Mouse (Mus musculus) embryonic facial prominence, embryonic 12.5 days (tissue): ENCODE results near the gene Apol8. TPM values are rescaled to one million over a fixed set of nuclear protein-coding genes. Genes with fewer than 3 reads are reported as not detected.

ENCODE experiments used
- ATAC-seq: fragments of 200-750 bp; cut with Nextera tagmentation; 2 replicates; pipeline ENCODE4 v1.8.0; 2017; ENCODE audit not compliant: insufficient number of reproducible peaks, insufficient read depth, low FRiP score, low TSS enrichment
- H3K27ac ChIP-seq: fragments of 300-500 bp; sonication (generic); 2 replicates; pipeline ENCODE4 v1.5.1; 2016; ENCODE audit warnings: mild to moderate bottlenecking
- H3K27me3 ChIP-seq: fragments of 300-500 bp; sonication (generic); 2 replicates; pipeline ENCODE4 v1.6.1; 2016; ENCODE audit warnings: mild to moderate bottlenecking, moderate library complexity
- H3K36me3 ChIP-seq: fragments of 300-500 bp; sonication (generic); 2 replicates; pipeline ENCODE4 v1.6.1; 2016; ENCODE audit warnings: mild to moderate bottlenecking
- H3K4me1 ChIP-seq: fragments of 300-500 bp; sonication (generic); 2 replicates; pipeline ENCODE4 v1.6.1; 2016
- H3K4me2 ChIP-seq: fragments of 300-500 bp; sonication (generic); replicated peaks from 2 replicates; pipeline ENCODE4 v1.6.1; 2016; ENCODE audit warnings: mild to moderate bottlenecking, moderate library complexity
- H3K4me3 ChIP-seq: fragments of 300-500 bp; sonication (generic); 2 replicates; pipeline ENCODE4 v1.5.1; 2016; ENCODE audit warnings: mild to moderate bottlenecking
- H3K9ac ChIP-seq: fragments of 300-500 bp; sonication (generic); 2 replicates; pipeline ENCODE4 v1.6.1; 2016; ENCODE audit warnings: mild to moderate bottlenecking, moderate library complexity
- H3K9me3 ChIP-seq: fragments of 300-500 bp; sonication (generic); 2 replicates; pipeline ENCODE4 v1.6.1; 2016; ENCODE audit warnings: mild to moderate bottlenecking, moderate library complexity
- WGBS: fragments of 180-500 bp; shearing (Covaris S2); methylation state at CpG from one replicate; pipeline ENCODE4 v1.1.7; 2016; 5-methylcytosine and 5-hydroxymethylcytosine counted together
- polyA plus RNA-seq: library from polyadenylated mRNA; unstranded; fragments of >200 nt; fragmentation: Nextera tagmentation; extraction: Ambion mirVana; gene quantifications from 2 replicates; pipeline ENCODE4 v1.2.1, GENCODE M21; 2016

Gene Apol8
- polyA plus RNA-seq, 1 experiment from 2014 or later, result 0.24 TPM

GRCm38 (mm10) chr15:77761561-77762380 lies 5.0 kb upstream of the Apol8 start:
- no peak overlapping the region; the same call in 1 of the 2 replicates for H3K9ac ChIP-seq
- H3K4me3 ChIP-seq, result no peak overlapping the region
- peaks cover 66% of the 10 kb centered on the region for H3K36me3 ChIP-seq
- H3K4me1 ChIP-seq, result no peaks in the 10 kb centered on the region
- H3K27ac ChIP-seq, result no peak overlapping the region
- H3K4me2 ChIP-seq, result no peak overlapping the region
- H3K27me3 ChIP-seq, result no peaks in the 10 kb centered on the region
- no peaks in the 10 kb centered on the region for H3K9me3 ChIP-seq
- WGBS, result 81% methylated on average over 22 of the region's 22 CpGs
- no peak for ATAC-seq

- Histone ChIP-seq H3K27ac (no peak overlapping the region), H3K27me3 (no peaks in the 10 kb centered on the region), H3K4me2 (no peak overlapping the region), H3K4me3 (no peak overlapping the region), H3K4me1 (no peaks in the 10 kb centered on the region), H3K9ac (no peak overlapping the region; the same call in 1 of the 2 replicates), H3K9me3 (no peaks in the 10 kb centered on the region), H3K36me3 (peaks cover 59% of the 10 kb centered on the region)
- ATAC-seq, result no peak
- WGBS, result 99% methylated on average over 7 of the region's 7 CpGs
These were observed 4.3 kb upstream of the Apol8 start for GRCm38 (mm10) chr15:77761083-77761482.

- WGBS, result 93% methylated on average over 9 of the region's 16 CpGs
- no peak for ATAC-seq
- H3K9ac ChIP-seq, result no peak overlapping the region
- no peaks in the 10 kb centered on the region for H3K4me1 ChIP-seq
- H3K4me3 ChIP-seq, result no peak overlapping the region
- peaks cover 48% of the 10 kb centered on the region for H3K36me3 ChIP-seq
- no peaks in the 10 kb centered on the region for H3K9me3 ChIP-seq
- no peaks in the 10 kb centered on the region for H3K27me3 ChIP-seq
- H3K27ac ChIP-seq, result no peak overlapping the region
- H3K4me2 ChIP-seq, result no peak overlapping the region
These were observed 3.2 kb upstream of the Apol8 start for GRCm38 (mm10) chr15:77760037-77760436.

DNA sequence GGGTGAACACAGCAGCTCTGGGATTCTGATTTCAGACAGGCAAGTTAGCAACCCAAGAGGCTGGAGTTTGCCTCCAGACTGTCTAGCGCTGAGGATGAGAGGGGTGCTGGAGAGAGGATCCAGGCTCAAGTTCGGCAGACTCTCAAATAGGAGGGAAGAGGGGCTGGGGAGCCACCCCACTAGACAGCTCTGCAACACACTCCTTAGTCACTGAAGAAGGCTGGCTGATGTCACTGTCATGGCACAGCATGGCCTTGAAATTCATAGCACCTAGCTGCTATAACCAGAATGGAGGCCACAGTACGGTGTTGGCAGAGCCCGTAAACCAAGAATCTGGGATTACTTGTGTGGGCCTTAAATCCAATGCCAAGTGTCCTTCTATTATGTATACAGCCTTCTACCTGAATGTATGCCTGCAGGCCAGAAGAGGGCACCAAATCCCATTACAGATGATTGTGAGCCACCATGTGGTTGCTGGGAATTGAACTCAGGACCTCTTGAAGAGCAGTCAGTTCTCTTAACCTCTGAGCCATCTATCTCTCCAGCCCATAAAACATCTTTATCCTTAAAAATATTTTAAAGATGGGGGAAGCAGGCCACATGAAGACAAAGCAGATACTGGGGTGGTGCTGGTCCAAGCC lies 903 bp upstream of the Apol8 start:
- H3K4me2 ChIP-seq, result no peak overlapping the region
- H3K9me3 ChIP-seq, result no peaks in the 10 kb centered on the region
- no peak for ATAC-seq
- no peak overlapping the region for H3K4me3 ChIP-seq
- no peak overlapping the region for H3K9ac ChIP-seq
- H3K27me3 ChIP-seq, result no peaks in the 10 kb centered on the region
- no peak overlapping the region for H3K27ac ChIP-seq
- H3K4me1 ChIP-seq, result no peaks in the 10 kb centered on the region
- H3K36me3 ChIP-seq, result peaks cover 26% of the 10 kb centered on the region
- 82% methylated on average over 4 of the region's 4 CpGs for WGBS

- H3K27me3 ChIP-seq, result no peaks in the 10 kb centered on the region
- H3K9me3 ChIP-seq, result no peaks in the 10 kb centered on the region
- 63% methylated on average over 2 of the region's 2 CpGs for WGBS
- no peak overlapping the region for H3K9ac ChIP-seq
- no peak overlapping the region for H3K4me3 ChIP-seq
- no peaks in the 10 kb centered on the region for H3K4me1 ChIP-seq
- no peak for ATAC-seq
- peaks cover 10% of the 10 kb centered on the region for H3K36me3 ChIP-seq
- no peak overlapping the region for H3K4me2 ChIP-seq
- no peak overlapping the region for H3K27ac ChIP-seq
These were observed 722 bp downstream of the Apol8 start for GRCm38 (mm10) chr15:77756081-77756480.

- no peak overlapping the region for H3K4me3 ChIP-seq
- H3K9me3 ChIP-seq, result no peaks in the 10 kb centered on the region
- H3K27ac ChIP-seq, result no peak overlapping the region
- WGBS, result 100% methylated on average over 1 of the region's 2 CpGs
- H3K36me3 ChIP-seq, result 0 out of 2 replicates have a peak, but pooled peaks cover 3% of the 10 kb centered on the region
- H3K9ac ChIP-seq, result no peak overlapping the region
- no peak for ATAC-seq
- H3K4me1 ChIP-seq, result no peaks in the 10 kb centered on the region
- H3K27me3 ChIP-seq, result no peaks in the 10 kb centered on the region
- H3K4me2 ChIP-seq, result no peak overlapping the region
These were observed 1.7 kb downstream of the Apol8 start for GRCm38 (mm10) chr15:77755132-77755531.

GRCm38 (mm10) chr15:77752443-77752842 lies 4.4 kb downstream of the Apol8 start:
- Histone ChIP-seq H3K27me3 (no peaks in the 10 kb centered on the region), H3K4me2 (no peak overlapping the region), H3K4me3 (no peak overlapping the region), H3K36me3 (no peaks in the 10 kb centered on the region), H3K27ac (no peak overlapping the region), H3K9me3 (no peaks in the 10 kb centered on the region), H3K9ac (no peak overlapping the region), H3K4me1 (no peaks in the 10 kb centered on the region)
- ATAC-seq, result no peak
- WGBS, result 68% methylated on average over 11 of the region's 11 CpGs

- Histone ChIP-seq H3K4me2 (no peak overlapping the region), H3K9me3 (no peaks in the 10 kb centered on the region), H3K27ac (no peak overlapping the region), H3K36me3 (no peaks in the 10 kb centered on the region), H3K4me1 (no peaks in the 10 kb centered on the region), H3K4me3 (no peak overlapping the region), H3K27me3 (no peaks in the 10 kb centered on the region), H3K9ac (no peak overlapping the region)
- WGBS, result 35% methylated on average over 1 of the region's 1 CpGs
- ATAC-seq, result no peak
These were observed 6.3 kb downstream of the Apol8 start for GRCm38 (mm10) chr15:77750461-77750860.

DNA sequence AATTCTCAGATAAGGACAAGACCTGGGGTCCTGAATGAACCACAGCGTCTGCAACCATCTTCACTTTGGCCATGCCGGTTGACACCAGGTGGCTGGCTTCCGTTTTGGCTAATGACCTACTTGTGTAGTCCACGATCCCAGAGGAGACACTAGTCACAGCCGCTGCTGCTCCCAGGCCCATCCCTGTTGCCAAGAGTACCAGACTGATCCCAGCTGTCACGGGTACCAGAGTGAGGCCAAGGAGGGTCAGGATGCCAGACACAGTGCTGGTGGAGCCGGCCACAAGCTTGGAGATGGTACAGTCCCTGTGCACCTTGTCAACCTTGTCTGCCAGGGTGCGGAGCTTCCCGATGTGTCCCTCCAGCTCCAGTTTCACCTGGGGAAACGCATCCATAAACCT lies 7.1 kb downstream of the Apol8 start:
- H3K9ac ChIP-seq, result no peak overlapping the region
- H3K27me3 ChIP-seq, result no peaks in the 10 kb centered on the region
- no peaks in the 10 kb centered on the region for H3K36me3 ChIP-seq

DNA sequence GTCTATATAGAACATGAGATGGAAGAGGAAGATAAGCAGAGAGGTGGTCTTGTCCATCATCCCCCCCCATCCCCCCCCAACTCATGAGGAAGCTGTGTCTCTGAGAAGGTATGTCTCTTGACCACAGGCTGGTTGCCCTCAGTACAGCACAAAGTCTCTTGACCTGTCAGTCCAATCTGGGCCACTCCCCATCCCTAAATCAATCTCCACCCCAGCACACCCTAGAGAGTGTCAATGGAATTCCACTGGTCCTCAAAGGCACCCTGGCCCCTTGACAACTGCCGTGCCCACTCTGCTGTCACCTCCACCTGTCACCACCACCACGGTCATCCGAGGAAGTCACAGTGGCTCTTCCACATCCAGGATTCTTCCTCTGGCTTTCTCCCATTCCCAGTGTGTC lies 8.4 kb downstream of the Apol8 start:
- no peaks in the 10 kb centered on the region for H3K36me3 ChIP-seq
- no peak for ATAC-seq
- no peak overlapping the region for H3K27ac ChIP-seq
- H3K4me1 ChIP-seq, result no peaks in the 10 kb centered on the region
- no peak overlapping the region for H3K9ac ChIP-seq
- H3K27me3 ChIP-seq, result no peaks in the 10 kb centered on the region
- 95% methylated on average over 3 of the region's 3 CpGs for WGBS
- no peak overlapping the region for H3K4me3 ChIP-seq
- no peaks in the 10 kb centered on the region for H3K9me3 ChIP-seq
- H3K4me2 ChIP-seq, result no peak overlapping the region

More for the DNA sequence above, 7.1 kb downstream of the Apol8 start:
- Histone ChIP-seq H3K9me3 (no peaks in the 10 kb centered on the region), H3K4me2 (no peak overlapping the region), H3K27ac (no peak overlapping the region), H3K4me1 (no peaks in the 10 kb centered on the region), H3K4me3 (no peak overlapping the region)
- ATAC-seq, result no peak
- WGBS, result 91% methylated on average over 10 of the region's 10 CpGs

GRCm38 (mm10) chr15:77746326-77746725 lies 10.5 kb downstream of the Apol8 start:
- Histone ChIP-seq H3K27ac (no peak overlapping the region), H3K36me3 (no peaks in the 10 kb centered on the region)
- 86% methylated on average over 1 of the region's 1 CpGs for WGBS

DNA sequence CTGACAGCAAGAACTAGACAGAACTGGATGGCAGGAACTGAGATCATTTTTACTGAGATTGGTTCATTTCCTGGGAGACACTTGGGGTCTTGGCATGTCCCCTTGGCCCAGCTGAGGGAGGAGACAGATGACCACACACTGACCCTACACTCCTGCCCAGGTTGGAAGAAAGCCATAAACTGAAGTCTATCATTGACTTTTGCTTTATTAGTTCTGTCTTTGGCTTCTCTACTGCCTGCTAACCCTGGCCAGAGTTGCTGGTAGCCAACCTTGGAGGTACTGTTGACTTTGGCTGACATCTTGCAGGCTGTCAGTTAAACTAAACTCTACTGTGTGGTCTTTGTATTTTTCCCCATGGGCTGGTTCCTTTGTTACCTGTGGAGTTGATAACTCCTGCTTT lies 11.7 kb downstream of the Apol8 start:
- Histone ChIP-seq H3K4me2 (no peak overlapping the region), H3K4me3 (no peak overlapping the region)
- no peak for ATAC-seq

More at GRCm38 (mm10) chr15:77746326-77746725, 10.5 kb downstream of the Apol8 start:
- Histone ChIP-seq H3K4me3 (no peak overlapping the region), H3K4me1 (no peaks in the 10 kb centered on the region), H3K4me2 (no peak overlapping the region), H3K9ac (no peak overlapping the region), H3K9me3 (no peaks in the 10 kb centered on the region), H3K27me3 (no peaks in the 10 kb centered on the region)
- no peak for ATAC-seq

More for the DNA sequence above, 11.7 kb downstream of the Apol8 start:
- Histone ChIP-seq H3K27ac (no peak overlapping the region), H3K9me3 (no peaks in the 10 kb centered on the region), H3K27me3 (no peaks in the 10 kb centered on the region), H3K9ac (no peak overlapping the region), H3K36me3 (no peaks in the 10 kb centered on the region), H3K4me1 (no peaks in the 10 kb centered on the region)
